Mouse (Mus musculus) right cerebral cortex, postnatal 36 days (tissue): ENCODE data around the gene Klf14.

Experiments
- DNase-seq, 2 experiments: peaks; one replicate each; pipeline ENCODE4 v3.0.0; 2022; ENCODE audit warnings: low spot score in 2 of 2, mixed read lengths in 1 of 2

Klf14 gene

DNA sequence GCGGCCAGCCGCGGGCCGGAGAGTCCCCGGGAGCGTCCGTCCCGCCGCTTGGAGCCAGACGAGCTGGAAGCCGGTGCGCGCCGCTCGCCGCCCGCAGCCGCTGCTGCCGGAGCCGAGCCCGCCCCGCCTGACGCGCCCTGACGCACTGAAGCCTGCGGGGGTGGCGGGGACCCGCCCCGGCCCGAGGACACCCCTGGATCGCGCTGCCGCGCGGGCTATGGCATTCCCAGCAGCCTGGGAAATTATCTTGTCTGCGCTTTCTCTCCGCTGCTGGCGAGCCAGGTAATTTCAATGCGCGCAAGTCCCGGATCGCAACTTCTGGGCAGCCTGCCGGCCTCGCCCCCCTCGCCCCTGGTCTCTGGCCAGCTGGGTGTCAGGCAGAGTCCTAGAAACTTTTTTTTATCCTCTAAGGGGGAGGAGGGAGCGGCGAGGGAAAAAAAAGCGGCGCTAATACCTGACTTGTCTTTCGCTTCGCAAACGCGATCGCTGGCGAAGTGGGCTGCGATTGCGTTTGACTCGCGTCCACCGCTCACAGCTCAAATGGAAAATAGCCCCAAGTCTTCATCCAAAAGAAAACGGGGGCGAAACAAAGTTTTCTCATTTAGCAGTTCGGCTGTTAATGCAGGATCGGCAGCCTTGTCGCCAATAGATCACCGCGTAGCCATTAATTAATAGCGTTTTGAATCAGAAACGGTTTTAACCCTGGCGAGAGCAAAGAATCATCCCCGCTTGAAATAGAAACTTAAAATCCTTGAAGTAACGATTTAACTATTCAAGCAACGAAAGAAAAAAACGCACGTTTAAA is at the start of gene Klf14:
Gene Klf14 (minus strand): TSS at position 343 of the 805 bp plus-strand sequence.
- no peak for DNase-seq

DNA sequence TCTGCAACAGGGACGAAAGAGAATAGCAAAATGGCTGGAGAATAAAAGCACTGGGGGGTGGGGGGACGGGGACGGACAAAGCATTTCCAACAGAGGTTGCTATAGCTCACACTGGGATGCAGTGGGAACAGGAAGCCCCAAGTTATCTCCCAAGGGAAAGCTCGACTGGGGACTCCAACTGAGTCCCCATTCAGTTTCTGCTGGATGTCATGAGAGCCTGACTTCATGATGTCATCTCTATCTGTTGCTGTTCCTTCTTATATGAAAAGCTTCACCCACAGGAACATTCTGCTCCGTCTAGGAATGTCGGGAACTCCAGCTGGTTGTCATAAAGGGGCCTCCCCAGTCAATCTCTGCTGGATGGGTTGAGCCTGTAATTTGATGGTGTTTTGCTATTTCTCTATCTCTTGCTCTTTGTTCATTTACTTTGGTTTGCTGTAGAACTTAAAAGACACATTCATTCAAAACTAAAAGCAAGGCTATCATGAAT is 47.3 kb upstream of the Klf14 start:
- no peak for DNase-seq

DNA sequence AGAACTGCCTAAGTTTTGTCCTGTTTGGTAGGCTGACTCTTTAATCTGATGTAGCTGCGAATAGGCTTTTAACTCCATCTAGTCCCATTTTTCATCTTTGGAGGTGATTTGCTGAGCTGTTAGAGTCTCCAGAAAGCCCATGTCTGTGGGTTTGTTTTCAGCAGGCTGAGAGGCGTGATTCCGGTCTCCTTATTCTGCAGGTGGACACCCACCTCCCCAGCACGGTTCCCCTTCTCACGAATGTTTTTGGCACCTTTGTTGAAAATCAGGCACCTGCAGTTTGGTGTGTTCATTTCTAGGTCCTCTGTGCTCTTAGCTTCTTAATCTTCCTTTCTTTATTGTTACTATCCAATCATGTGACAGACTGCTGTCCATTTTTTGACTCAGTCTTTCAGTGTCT is 27.5 kb upstream of the Klf14 start:
- DNase-seq: no peak

DNA sequence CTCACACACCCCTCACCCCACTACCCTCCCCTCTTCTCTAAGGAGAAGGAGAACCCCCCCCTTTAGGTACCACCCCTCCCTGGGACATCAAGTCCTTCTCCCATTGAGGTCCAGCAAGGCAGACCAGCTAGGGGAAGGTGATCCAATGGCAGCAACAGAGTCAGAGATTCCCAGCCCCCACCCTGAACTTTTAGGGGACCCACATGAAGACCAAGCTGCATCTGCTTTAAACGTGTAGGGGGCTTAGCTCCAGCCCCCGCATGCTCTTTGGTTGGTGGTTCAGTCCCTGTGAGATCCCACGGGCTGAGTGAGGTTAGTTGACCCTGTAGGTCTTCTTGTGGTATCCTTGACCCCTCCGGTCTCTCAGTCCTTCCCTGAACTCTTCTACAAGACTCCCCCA is 24.1 kb upstream of the Klf14 start:
- no peak for DNase-seq

DNA sequence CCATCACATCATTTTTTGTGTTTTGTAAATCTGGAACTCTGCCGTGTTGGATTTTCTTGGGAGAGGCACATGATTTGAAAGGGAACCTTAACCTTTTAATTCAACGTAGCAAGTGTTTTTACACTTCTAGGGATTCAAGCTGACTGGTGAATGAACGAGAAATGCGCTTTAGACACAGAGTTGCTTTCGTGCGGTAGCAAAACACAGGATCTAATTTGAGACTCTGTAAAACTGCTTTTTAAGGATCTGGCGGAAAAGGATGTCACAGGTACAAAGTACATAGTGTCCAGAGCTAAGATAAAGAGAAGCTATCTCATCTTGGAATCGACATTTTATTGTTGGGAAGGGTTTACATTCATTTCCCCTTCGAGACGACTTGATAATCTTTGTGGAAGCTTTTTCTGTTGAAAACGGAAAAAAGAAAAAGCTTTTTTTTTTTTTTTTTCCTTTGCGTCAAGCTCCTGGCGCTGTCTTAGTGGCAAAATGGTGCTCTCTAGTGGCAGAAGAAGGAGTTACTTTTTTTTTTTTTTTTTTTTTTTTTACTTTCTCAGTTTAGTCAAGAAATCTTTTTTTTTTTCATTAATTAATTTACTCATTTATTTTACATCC is 23.6 kb upstream of the Klf14 start:
- no peak for DNase-seq

DNA sequence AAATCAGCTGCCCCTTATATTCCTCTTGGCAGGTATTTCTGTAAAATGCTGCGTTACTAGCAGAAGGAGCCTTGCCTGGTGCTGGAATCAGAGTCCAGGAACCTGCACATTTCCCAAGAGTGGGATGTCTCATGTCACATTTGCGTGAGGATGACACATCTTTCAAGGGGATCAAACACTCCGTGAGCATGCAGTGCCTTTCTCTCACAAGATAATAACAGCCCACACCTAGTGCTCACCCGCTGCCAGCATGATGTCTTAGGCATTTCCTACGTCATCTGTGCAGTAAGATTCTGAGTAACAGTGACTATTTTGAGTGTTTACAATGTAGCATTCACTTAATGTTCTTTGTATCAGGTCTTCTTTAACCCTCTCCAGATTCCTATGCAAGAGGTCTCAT is 22.5 kb upstream of the Klf14 start:
- peak; percentile 18 to 22 for DNase-seq

DNA sequence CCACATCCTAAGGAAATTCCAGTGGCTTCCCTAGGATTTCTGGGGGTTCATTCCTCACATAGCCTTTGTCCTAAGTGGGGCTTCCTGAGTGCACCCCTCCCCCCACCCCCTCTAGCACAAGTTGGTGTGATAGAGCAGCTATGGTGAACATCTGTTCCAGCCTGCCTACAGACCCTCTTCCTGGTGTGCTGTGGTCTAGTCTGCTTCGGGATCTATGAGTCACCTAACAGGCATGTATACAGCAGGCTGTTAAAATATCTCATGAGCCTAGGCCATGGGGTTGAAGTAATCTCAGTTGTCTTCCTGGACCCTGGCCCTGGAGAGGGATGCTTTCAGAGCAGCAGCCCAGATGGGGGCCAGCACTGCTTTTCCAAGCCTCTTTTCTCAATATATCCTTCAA is 19.7 kb upstream of the Klf14 start:
- no peak for DNase-seq

DNA sequence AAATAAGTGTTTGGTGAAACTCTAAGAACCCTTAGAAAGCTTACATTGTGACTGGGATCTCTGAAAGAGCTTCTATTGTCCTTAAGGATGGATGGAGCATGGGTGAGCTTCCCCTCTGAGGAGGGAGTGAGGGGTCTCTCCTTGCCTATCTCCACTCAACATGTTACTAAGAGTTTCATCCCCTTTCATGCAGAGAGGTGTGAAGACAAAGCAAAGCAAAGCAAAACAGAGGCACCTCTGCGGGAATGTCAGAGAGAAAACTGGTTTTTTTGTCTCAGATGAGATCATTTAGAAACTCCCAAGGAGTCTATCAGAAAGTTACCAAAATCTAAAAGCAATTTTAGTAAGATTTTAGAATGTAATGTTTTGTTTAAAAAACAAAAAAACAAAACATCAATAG is 13.2 kb upstream of the Klf14 start:
- DNase-seq: no peak

DNA sequence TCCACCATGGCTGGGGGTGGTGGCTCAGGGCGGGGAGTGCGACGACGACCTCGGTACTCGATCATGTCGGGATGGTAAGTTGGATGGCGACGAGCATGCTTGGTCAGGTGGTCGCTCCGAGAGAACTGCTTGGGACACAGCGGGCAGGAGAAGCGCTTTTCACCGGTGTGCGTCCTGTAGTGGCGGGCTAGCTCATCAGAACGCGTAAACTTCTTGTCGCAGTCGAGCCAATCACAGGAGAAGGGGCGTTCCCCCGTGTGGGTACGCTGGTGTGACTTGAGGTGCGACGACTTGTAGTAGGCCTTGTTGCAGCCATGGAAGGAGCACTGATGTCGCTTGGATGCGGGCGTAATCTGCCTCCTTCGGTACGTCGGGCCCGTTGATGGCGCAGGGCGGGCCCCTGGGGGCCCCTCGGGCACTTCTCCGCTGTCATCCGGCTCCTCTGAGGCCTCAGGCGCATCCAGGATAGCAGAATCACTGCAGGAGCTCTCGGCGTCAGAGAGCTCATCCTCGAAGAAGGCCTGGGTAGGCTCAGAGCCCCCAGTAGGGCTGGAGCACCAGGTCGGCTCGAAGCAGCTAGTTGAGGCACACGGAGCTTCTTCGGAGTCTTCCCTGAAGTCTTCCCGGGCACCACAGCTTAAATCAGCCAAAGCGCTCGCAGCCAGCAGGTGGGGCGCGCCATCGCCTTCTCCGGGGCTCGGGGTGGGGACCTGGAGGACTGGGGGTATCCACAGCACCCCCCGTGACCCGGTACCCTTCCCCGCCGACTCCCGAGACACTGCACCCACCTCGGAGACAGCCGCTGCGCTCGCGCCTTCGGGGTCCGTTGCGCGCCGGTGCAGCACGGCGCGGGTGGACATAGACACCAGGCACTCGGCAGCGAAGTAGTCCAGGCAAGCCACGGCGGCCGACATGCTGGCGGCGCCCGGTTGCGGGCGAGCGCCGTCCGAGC is 818 bp downstream of the Klf14 start:
- DNase-seq: no peak

DNA sequence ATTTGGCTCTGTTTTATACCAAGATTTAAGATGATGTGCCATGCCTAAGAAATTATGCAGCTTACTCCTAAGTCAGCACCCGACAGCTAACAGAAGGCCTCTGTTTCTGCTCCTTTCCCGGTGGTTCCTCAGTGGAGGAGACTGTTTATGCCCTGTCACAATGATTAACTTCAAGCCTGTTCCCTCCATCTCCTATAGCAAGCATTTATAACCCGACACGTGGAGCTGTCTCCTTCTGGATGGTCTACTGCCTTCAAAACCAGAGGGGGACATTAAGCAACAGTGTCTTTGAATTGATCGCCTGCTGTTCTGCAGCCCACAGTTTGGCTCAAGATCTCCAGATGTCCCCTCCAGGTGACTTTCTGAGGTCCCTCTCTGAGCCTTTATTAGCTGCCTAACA is 19.6 kb downstream of the Klf14 start:
- no peak for DNase-seq

DNA sequence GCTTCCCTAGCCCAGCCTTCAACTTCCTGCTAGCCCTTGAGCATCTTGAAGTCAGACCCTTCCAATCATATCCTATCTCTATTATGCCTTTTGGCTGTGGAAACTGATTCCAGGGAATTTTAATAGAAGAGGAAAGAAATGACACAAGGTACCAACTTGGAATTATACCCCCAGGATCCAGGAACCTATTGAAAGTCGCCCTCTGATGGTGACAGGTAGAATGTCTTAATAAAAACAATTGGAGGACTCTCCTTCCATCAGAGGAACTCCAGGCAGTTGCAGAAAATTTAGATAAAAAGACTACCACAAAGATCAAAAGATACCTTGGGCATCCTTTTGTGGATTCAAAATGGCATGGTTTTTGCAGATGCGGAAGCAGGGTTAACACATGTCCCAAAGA is 36.1 kb downstream of the Klf14 start:
- no peak for DNase-seq

DNA sequence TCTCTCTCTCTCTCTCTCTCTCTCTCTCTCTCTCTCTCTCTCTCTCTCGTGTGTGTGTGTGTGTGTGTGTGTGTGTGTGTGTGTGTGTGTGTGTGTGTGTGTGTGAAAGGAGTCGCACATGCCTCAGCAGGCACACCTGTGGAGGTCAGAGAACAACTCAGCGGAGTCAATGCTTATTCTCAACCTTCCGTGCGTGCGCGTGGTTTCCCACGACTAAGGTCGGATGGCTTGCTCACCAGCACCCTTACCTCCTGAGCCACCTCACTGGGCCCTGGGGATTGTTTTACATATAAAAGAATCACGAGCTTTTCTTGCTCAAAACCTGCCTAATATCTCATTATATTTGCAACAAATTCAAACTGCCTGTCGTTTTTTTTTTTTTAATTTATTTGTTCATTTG is 37.1 kb downstream of the Klf14 start:
- no peak for DNase-seq

DNA sequence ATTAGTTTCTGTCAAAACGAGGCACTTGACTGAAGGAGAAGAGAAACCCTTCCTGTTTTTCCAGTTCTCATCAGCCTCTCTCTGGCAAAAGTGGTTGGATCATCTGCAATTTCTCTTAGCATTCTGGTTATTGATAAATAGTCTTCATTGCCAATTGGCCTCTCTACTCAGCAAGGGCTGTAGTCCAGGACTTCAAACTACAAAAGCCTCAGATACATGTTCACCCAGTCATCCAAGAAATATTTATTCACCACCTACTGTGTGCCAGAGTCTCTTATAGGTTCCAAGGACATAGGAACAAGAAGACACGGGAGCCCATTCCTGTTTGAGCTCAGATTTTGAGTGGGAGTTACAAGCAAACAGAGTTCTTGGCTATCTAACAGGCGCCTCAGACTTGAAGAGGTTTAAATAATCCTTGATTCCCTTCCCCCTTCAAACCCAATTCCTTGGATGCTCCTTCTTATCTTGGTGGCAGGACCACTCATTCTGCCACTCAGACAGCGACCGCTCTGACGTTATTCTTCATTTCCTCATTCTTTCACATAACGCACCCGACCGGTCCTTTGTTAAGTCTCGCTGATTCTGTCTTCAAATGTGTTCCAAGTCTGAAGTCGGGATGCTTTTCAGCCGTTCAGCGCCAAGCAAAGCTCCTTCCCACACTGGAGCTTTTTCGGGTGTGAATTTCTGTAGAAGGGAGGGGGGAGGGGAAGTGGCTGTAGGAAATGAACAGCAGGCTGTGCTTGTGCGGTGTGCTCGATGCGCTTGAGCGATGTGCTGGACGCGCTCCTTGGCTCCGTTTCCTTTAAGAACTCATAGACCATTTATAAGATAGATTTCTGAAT is 37.8 kb downstream of the Klf14 start:
- DNase-seq: peak; percentile 43 to 50

DNA sequence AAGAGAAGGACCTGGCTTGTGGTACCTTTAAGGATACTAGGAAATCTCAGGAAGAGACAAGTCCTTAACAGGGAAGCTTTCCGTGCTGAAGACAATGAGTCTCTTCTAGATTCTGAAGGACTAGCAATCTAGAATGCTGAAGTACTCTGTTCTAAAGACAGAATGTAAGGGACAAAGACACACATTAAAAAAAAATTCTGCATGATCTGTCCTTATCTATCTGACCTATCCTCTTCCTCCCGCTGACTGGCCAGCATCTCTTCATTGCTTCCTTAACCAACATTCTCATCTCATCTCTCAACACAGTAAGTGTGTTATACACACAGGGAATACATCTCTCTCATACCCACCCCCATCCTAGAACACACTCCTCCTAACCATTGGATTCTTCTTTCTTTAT is 43.4 kb downstream of the Klf14 start, which contains the start of gene Tsga13:
Gene Tsga13 (minus strand): TSS at position 101 of the 400 bp plus-strand sequence.
- DNase-seq: no peak

DNA sequence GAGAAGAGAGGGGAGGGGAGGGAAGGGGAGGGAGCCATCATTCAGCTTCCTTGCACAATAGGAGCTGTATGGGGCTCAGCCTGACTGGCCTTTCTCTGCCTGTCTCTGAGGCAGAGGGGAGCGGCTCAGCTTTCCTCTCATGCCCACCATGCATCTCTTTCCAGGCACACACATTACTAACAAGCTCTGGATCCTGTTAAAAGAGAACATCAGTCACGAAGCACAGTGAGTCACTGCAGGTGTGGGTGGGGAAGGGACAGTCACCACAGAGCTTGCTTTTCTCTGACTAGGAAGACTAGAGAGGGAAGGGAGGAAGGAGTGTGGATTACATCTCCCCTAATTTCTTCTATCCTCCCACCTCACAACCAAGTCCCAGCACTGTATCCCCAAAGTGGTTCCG is 50.9 kb downstream of the Klf14 start:
- peak; percentile 70 to 85 for DNase-seq
